Mouse (Mus musculus) liver, embryonic 14.5 days (tissue): ENCODE measurements around the gene Cep152. TPM values are rescaled to one million over a fixed set of nuclear protein-coding genes. Genes with fewer than 3 reads are reported as not detected.

Source experiments
- ATAC-seq: fragments of 200-750 bp; cut with Nextera tagmentation; 2 replicates; pipeline ENCODE4 v1.8.0; 2017; ENCODE audit warnings: moderate number of reproducible peaks, mild to moderate bottlenecking, moderate library complexity; ENCODE audit not compliant: insufficient read depth
- DNase-seq, 3 experiments: peaks; one replicate each; pipeline ENCODE4 v3.0.0-alpha.2; 2012 to 2013; ENCODE audit warnings: low read depth in 3 of 3, low spot score in 3 of 3
- H3K27ac ChIP-seq: fragments of 300-500 bp; sonication (generic); 2 replicates; pipeline ENCODE4 v1.5.1; 2014; ENCODE audit warnings: moderate library complexity, mild to moderate bottlenecking, control low read depth, inconsistent platforms
- H3K27me3 ChIP-seq: fragments of 300-500 bp; sonication (generic); 2 replicates; pipeline ENCODE4 v1.6.1; 2014; ENCODE audit warnings: mild to moderate bottlenecking, low read length, moderate library complexity; ENCODE audit not compliant: control insufficient read depth, insufficient read depth
- H3K36me3 ChIP-seq: fragments of 300-500 bp; sonication (generic); replicated peaks from 2 replicates; pipeline ENCODE4 v1.6.1; 2014; ENCODE audit warnings: low read depth; ENCODE audit not compliant: control insufficient read depth, insufficient read depth
- H3K4me1 ChIP-seq, 2 experiments: fragments of 200-500 bp in 1 of 2; fragments of 300-500 bp in 1 of 2; sonication (generic) in 1 of 2; replicated peaks; 2 replicates each; pipeline ENCODE4 v1.6.1; 2012 to 2014; ENCODE audit warnings: antibody characterized with exemption in 1 of 2, inconsistent platforms in 1 of 2, low read length in 1 of 2; ENCODE audit not compliant: control insufficient read depth in 2 of 2, insufficient read depth in 2 of 2
- H3K4me2 ChIP-seq: fragments of 300-500 bp; sonication (generic); 2 replicates; pipeline ENCODE4 v1.6.1; 2014; ENCODE audit warnings: low read depth, mild to moderate bottlenecking, control low read depth, moderate library complexity
- H3K4me3 ChIP-seq, 2 experiments: fragments of 200-500 bp in 1 of 2; fragments of 300-500 bp in 1 of 2; sonication (generic) in 1 of 2; 2 replicates each; pipeline ENCODE4 v1.5.1; 2012 to 2014; ENCODE audit warnings: low read depth in 2 of 2, low read length in 2 of 2, mild to moderate bottlenecking in 2 of 2, control low read depth in 1 of 2, inconsistent platforms in 1 of 2, moderate library complexity in 1 of 2; ENCODE audit not compliant: insufficient read depth in 1 of 2
- H3K9ac ChIP-seq: fragments of 300-500 bp; sonication (generic); replicated peaks from 2 replicates; pipeline ENCODE4 v1.6.1; 2014; ENCODE audit warnings: mild to moderate bottlenecking, control low read depth, moderate library complexity
- H3K9me3 ChIP-seq: fragments of 300-500 bp; sonication (generic); 2 replicates; pipeline ENCODE4 v1.6.1; 2016; ENCODE audit warnings: low read length, mixed read lengths; ENCODE audit not compliant: control insufficient read depth
- CTCF ChIP-seq: IDR thresholded peaks from 2 replicates; pipeline ENCODE4 v1.5.1; 2016; ENCODE audit warnings: antibody characterized with exemption, low read depth, control low read depth
- EP300 ChIP-seq: IDR thresholded peaks from 2 replicates; pipeline ENCODE4 v1.6.1; 2016; ENCODE audit warnings: antibody characterized with exemption, low read depth
- WGBS: fragments of 180-500 bp; shearing (Covaris S2); extraction: QIAGEN DNeasy Blood & Tissue Kit; methylation state at CpG from one replicate; pipeline ENCODE4 v1.1.7; 2014; ENCODE audit not compliant: insufficient replicate concordance; 5-methylcytosine and 5-hydroxymethylcytosine counted together
- polyA plus RNA-seq, 2 experiments: library from polyadenylated mRNA; depleted of rRNA in 1 of 2; stranded (reverse) in 1 of 2; unstranded in 1 of 2; fragments of >200 nt; fragmentation: Nextera tagmentation in 1 of 2; extraction: Ambion mirVana in 1 of 2; gene quantifications; 2 replicates each; pipeline versions ENCODE4 v1.2.1 to v1.2.3; 2012 to 2014

Cep152 gene
- polyA plus RNA-seq, 2 experiments = 4.1 to 4.2 TPM

- TF ChIP-seq EP300 (no peak), CTCF (no peak)
- Histone ChIP-seq H3K4me1 (peaks cover 13 to 17% of the 10 kb centered on the region in 2 experiments), H3K27ac (no peak overlapping the region), H3K9me3 (no peaks in the 10 kb centered on the region), H3K36me3 (peaks cover 38% of the 10 kb centered on the region), H3K4me3 (no peak overlapping the region), H3K27me3 (no peaks in the 10 kb centered on the region), H3K4me2 (no peak overlapping the region), H3K9ac (no peak overlapping the region)
- 89% methylated on average over 25 of the region's 25 CpGs for WGBS
- ATAC-seq = no peak
- no peak for DNase-seq
Observed at GRCm38 (mm10) chr2:125620213-125620907, 4.6 kb downstream of the Cep152 start.

- DNase-seq = no peak
- Histone ChIP-seq H3K4me2 (no peak overlapping the region), H3K4me1 (peaks cover 0 to 3% of the 10 kb centered on the region in 2 experiments; a peak in 1 of 4 replicates), H3K9ac (no peak overlapping the region), H3K9me3 (no peaks in the 10 kb centered on the region), H3K27me3 (no peaks in the 10 kb centered on the region), H3K4me3 (no peak overlapping the region), H3K27ac (no peak overlapping the region), H3K36me3 (peaks cover 61% of the 10 kb centered on the region)
- no peak for TF ChIP-seq EP300
- TF ChIP-seq CTCF = no peak
- 63% methylated on average over 8 of the region's 8 CpGs for WGBS
- ATAC-seq = peak; percentile 66
Observed at GRCm38 (mm10) chr2:125615858-125616424, 9.0 kb downstream of the Cep152 start.

GRCm38 (mm10) chr2:125615440-125615839, 9.5 kb downstream of the Cep152 start:
- Histone ChIP-seq H3K9me3 (no peaks in the 10 kb centered on the region), H3K27ac (no peak overlapping the region), H3K4me3 (no peak overlapping the region), H3K9ac (no peak overlapping the region), H3K36me3 (peaks cover 63% of the 10 kb centered on the region), H3K27me3 (no peaks in the 10 kb centered on the region), H3K4me1 (peaks cover 0 to 3% of the 10 kb centered on the region in 2 experiments; a peak in 1 of 4 replicates), H3K4me2 (no peak overlapping the region)
- 81% methylated on average over 7 of the region's 7 CpGs for WGBS
- DNase-seq = no peak
- ATAC-seq = peak; percentile 34; the same call in 1 of the 2 replicates
- no peak for TF ChIP-seq EP300
- TF ChIP-seq CTCF = no peak

GRCm38 (mm10) chr2:125606220-125606845, 18.6 kb downstream of the Cep152 start:
- peaks cover 45% of the 10 kb centered on the region for H3K36me3 ChIP-seq
- no peak overlapping the region for H3K4me2 ChIP-seq
- no peak for DNase-seq
- H3K9me3 ChIP-seq = no peaks in the 10 kb centered on the region
- H3K4me1 ChIP-seq = no peaks in the 10 kb centered on the region
- ATAC-seq = no peak
- TF ChIP-seq CTCF (no peak), EP300 (no peak)
- H3K27ac ChIP-seq = no peak overlapping the region
- 81% methylated on average over 17 of the region's 17 CpGs for WGBS
- H3K4me3 ChIP-seq = no peak overlapping the region
- H3K9ac ChIP-seq = no peak overlapping the region
- no peaks in the 10 kb centered on the region for H3K27me3 ChIP-seq

GRCm38 (mm10) chr2:125604646-125605045, 20.3 kb downstream of the Cep152 start:
- no peak for ATAC-seq
- Histone ChIP-seq H3K27me3 (no peaks in the 10 kb centered on the region), H3K4me3 (no peak overlapping the region), H3K27ac (no peak overlapping the region), H3K9me3 (no peaks in the 10 kb centered on the region), H3K4me2 (no peak overlapping the region), H3K9ac (no peak overlapping the region), H3K36me3 (peaks cover 50% of the 10 kb centered on the region), H3K4me1 (no peaks in the 10 kb centered on the region)
- DNase-seq = no peak
- 74% methylated on average over 7 of the region's 7 CpGs for WGBS
- TF ChIP-seq CTCF (peak; percentile 64), EP300 (no peak)
